Mouse (Mus musculus) heart, postnatal 0 days (tissue): ENCODE data around the gene Nfkb1.

Experiments
- CTCF ChIP-seq: IDR thresholded peaks from 2 replicates; pipeline ENCODE4 v1.5.1; 2016; ENCODE audit warnings: antibody characterized with exemption, control low read depth, low read depth
- EP300 ChIP-seq: IDR thresholded peaks from 2 replicates; pipeline ENCODE4 v1.6.1; 2016; ENCODE audit warnings: antibody characterized with exemption, low read depth

DNA sequence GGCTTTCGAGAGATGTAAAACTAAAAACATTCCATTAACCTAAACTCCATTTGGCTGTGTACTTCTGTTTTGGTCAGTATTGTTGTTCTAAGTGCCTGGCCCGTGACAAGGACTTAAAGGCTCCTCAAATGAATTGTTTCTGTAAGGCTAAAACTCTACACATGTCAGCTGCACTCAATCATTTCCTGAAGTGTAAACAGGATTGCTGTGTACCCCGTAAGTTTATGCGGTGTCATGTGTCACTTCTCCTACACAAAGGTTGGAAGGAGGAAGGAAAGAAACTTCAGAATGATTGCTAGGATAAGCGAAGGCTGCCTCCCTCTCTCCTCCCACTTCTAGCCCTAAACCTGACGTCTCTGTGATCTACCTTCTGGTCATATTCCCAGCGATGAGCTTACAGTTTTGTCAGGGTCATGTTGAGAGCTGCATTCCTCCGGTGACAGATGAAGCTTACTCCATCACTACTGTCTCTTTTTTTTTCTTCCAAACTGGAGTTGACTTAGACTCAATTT is 10.0 kb downstream of the Nfkb1 start:
- TF ChIP-seq CTCF (no peak), EP300 (no peak)
